Mouse (Mus musculus): Measurements from ENCODE around the gene Gm20388. TPM values are rescaled to one million over a fixed set of nuclear protein-coding genes. Genes with fewer than 3 reads are reported as not detected.
A peak's percentile ranks its signal among the peaks of the same experiment; 100 is the strongest.

Gm20388 gene
- polyA plus RNA-seq, 1 experiment = 18.7 TPM

DNA sequence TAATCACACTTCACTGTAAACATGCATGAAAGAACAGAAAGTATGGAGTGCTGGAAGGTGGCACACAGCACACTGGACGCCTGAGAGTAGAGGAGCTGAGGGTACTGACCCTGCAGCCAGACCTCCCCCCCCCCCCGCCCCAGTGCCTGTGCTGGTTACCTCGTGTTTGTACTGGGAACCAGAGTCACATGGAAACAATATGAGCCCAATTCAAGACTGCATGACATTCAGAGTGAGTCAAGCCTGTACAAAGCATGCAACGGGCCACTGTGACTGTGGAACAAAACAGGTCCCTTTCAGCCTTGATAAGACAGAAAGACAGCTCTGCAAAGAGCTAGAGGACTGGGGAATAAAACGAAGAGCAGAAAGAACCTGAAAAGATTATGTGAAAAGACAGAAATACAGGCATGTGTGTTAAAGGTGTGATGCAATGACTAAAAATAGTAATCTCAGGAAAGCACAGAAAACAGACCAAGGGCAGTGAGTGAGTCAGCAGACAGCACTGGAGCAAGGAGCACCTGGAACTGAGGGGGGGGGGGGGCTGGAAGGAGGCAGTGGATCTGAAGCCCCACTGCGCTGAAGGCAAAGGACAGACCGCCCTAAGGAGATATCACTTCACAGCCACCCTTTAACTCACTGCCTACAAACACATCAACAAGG is 3012.9 kb downstream of the Gm20388 start:
- H3K4me1 ChIP-seq (ENCODE audit: control insufficient read depth, insufficient read depth, low read length) = peaks cover 58% of the 10 kb centered on the region
- DNase-seq = peak in 1 of 2 experiments; percentile 68
- TF ChIP-seq CTCF (IDR thresholded peaks at IDR 0.05; ENCODE audit: borderline replicate concordance, insufficient read depth, low read depth, low read length) (no peak), POLR2A (IDR thresholded peaks at IDR 0.05; ENCODE audit: borderline replicate concordance, insufficient read depth, low read length) (no peak)
- peak overlapping the region; percentile 84 for H3K27ac ChIP-seq (ENCODE audit: insufficient read depth, low read length)
- no peak overlapping the region for H3K4me3 ChIP-seq (replicated peaks; ENCODE audit: insufficient read depth, low read depth, low read length)
- WGBS = 28% methylated on average over 7 of the region's 7 CpGs
- H3K27me3 ChIP-seq (ENCODE audit: control insufficient read depth, insufficient read depth, low read length) = no peaks in the 10 kb centered on the region

DNA sequence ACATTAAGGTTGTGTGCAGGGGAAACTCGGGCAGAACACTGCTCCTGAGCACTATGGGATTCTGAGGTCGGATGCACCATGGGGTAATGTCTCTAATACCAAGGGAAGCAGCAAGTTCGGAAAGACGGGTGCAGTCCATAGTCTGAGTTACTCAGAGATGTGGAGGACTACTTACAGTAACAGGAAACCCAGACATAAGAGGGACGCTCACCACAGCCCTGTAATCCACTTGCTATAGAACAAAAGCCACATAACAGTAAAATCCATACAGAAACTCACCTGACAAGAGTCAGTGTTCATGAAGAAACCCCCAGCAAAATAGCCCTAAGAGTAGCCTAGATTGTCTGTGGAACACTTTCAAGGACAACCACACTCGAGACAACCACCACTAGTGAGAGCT is 3013.4 kb downstream of the Gm20388 start:
- H3K27me3 ChIP-seq (ENCODE audit: control insufficient read depth, insufficient read depth, low read length) = no peaks in the 10 kb centered on the region
- peaks cover 60% of the 10 kb centered on the region for H3K4me1 ChIP-seq (ENCODE audit: control insufficient read depth, insufficient read depth, low read length)
- WGBS = 49% methylated on average over 6 of the region's 6 CpGs
- H3K27ac ChIP-seq (ENCODE audit: insufficient read depth, low read length) = peak overlapping the region; percentile 84
- TF ChIP-seq POLR2A (IDR thresholded peaks at IDR 0.05; ENCODE audit: borderline replicate concordance, insufficient read depth, low read length) = no peak
- TF ChIP-seq CTCF (IDR thresholded peaks at IDR 0.05; ENCODE audit: borderline replicate concordance, insufficient read depth, low read depth, low read length) = no peak
- H3K4me3 ChIP-seq (replicated peaks; ENCODE audit: insufficient read depth, low read depth, low read length) = no peak overlapping the region
- no peak for DNase-seq

DNA sequence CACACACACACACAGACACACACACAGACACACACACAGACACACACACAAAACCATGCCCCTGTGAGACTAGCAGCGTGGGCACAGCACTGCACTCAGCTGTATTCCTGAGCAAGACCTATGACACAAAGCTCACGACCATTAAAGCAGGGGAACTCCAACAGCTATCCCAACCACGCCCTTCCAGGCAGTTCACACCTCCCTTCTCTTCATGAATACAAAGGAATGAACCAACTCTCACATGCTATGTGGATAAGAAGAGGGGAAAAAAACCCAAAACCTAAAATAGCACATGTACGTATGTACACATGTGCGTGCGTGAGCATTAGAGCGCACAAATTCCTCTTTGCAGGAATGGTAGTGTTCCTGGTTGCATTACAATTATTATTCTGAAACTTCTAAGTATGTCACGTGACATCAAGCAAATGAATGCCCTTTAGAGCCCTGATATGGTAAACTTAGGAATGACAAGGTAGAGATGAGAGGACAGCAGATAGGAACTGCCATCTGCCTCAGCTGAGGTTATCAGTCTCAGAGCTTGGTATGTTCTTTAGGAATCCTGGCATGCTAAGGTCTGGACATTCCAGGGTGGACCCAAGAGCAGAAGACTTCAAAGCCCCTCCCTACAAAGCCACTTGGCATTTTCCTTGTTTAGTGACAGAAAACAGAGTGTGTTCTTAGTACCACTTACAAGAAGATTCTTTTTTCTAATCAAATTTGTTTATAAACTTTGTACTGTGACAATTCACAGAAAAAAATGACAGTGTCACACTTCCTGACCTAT is 3015.5 kb downstream of the Gm20388 start:
- Histone ChIP-seq H3K4me3 (replicated peaks; ENCODE audit: insufficient read depth, low read depth, low read length) (no peak overlapping the region), H3K27me3 (ENCODE audit: control insufficient read depth, insufficient read depth, low read length) (no peaks in the 10 kb centered on the region), H3K4me1 (ENCODE audit: control insufficient read depth, insufficient read depth, low read length) (peaks cover 57% of the 10 kb centered on the region), H3K27ac (ENCODE audit: insufficient read depth, low read length) (peak overlapping the region; percentile 57; the same call in 1 of the 2 replicates)
- no peak for DNase-seq
- TF ChIP-seq POLR2A (IDR thresholded peaks at IDR 0.05; ENCODE audit: borderline replicate concordance, insufficient read depth, low read length) = no peak
- TF ChIP-seq CTCF (IDR thresholded peaks at IDR 0.05; ENCODE audit: borderline replicate concordance, insufficient read depth, low read depth, low read length) = no peak
- 89% methylated on average over 8 of the region's 8 CpGs for WGBS

DNA sequence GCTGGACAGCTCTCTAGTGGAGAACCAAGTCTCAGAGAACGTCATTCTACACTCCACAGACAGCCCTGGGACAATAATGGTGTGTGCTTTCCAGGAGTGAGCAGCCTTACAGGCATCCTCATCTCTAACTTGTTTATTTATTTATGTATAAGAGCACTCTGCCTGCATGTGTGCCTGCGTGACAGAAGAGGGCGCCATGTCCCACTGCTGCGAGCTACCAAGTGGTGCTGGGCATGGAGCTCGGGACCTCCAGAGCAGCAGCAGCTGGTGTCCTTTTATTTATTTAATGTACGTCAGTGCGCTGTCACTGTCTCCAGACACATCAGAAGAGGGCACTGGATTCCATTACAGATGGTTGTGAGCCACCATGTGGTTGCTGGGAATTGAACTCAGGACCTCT is 3016.1 kb downstream of the Gm20388 start:
- no peak for DNase-seq
- peak; percentile 32; the same call in 1 of the 2 replicates for TF ChIP-seq CTCF (IDR thresholded peaks at IDR 0.05; ENCODE audit: borderline replicate concordance, insufficient read depth, low read depth, low read length)
- no peak for TF ChIP-seq POLR2A (IDR thresholded peaks at IDR 0.05; ENCODE audit: borderline replicate concordance, insufficient read depth, low read length)
- Histone ChIP-seq H3K4me1 (ENCODE audit: control insufficient read depth, insufficient read depth, low read length) (peaks cover 54% of the 10 kb centered on the region), H3K27me3 (ENCODE audit: control insufficient read depth, insufficient read depth, low read length) (no peaks in the 10 kb centered on the region), H3K27ac (ENCODE audit: insufficient read depth, low read length) (peak overlapping the region; percentile 57; the same call in 1 of the 2 replicates), H3K4me3 (replicated peaks; ENCODE audit: insufficient read depth, low read depth, low read length) (no peak overlapping the region)
- WGBS = 91% methylated on average over 7 of the region's 7 CpGs

DNA sequence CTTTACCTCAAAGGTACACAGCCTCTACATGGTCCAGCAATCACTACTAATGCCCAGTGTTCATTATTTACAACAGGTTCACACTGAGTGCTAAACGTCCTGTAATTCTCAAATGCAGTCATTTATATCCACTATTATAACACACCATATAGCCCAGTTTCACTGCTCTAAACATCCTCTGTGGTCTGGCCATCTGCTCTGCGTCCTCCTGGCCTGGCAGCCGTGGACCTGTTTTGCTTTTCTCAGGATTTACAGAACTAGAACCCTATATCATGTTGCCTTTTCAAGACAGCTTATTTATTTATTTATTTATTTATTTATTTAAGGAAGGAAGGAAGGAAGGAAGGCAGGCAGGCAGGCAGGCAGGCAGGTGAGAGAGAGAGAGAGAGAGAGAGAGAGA is 3017.2 kb downstream of the Gm20388 start:
- no peak for TF ChIP-seq POLR2A (IDR thresholded peaks at IDR 0.05; ENCODE audit: borderline replicate concordance, insufficient read depth, low read length)
- DNase-seq = peak in 1 of 2 experiments; percentile 70
- H3K27ac ChIP-seq (ENCODE audit: insufficient read depth, low read length) = peak overlapping the region; percentile 63; the same call in 1 of the 2 replicates
- no peaks in the 10 kb centered on the region for H3K27me3 ChIP-seq (ENCODE audit: control insufficient read depth, insufficient read depth, low read length)
- no peak overlapping the region for H3K4me3 ChIP-seq (replicated peaks; ENCODE audit: insufficient read depth, low read depth, low read length)
- H3K4me1 ChIP-seq (ENCODE audit: control insufficient read depth, insufficient read depth, low read length) = peaks cover 62% of the 10 kb centered on the region
- 5% methylated on average over 3 of the region's 3 CpGs for WGBS

DNA sequence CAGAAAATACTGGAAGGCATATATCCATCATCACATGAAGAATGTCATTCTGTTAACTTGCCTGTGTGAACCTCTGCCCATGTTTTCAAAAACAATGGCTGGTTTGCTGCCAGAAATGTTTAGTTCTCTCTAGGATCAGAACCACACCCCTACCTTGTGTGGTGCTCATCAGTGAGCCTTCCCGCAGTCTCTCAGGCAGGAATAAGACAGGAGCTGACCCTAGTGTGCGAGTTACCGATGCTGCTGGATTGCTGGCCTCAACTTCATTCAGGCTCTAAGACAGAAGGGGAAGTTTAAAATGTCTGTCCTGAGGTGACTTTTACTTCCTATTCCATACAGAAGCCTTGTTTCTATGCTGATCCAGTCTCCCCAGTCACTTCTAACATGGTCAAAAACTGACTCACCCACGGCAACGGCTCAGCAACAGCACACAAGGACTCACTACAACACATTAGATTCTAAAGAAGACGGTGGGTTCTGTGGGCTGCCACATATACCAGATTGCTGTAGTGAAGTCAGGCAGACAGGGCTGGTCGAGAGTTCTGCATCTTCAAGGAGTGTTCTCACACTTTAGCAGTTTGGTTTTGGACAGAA is 3018.1 kb downstream of the Gm20388 start:
- H3K27ac ChIP-seq (ENCODE audit: insufficient read depth, low read length) = peak overlapping the region; percentile 37; the same call in 1 of the 2 replicates
- WGBS = 57% methylated on average over 7 of the region's 7 CpGs
- TF ChIP-seq POLR2A (IDR thresholded peaks at IDR 0.05; ENCODE audit: borderline replicate concordance, insufficient read depth, low read length) (no peak), CTCF (IDR thresholded peaks at IDR 0.05; ENCODE audit: borderline replicate concordance, insufficient read depth, low read depth, low read length) (no peak)
- H3K4me1 ChIP-seq (ENCODE audit: control insufficient read depth, insufficient read depth, low read length) = peaks cover 59% of the 10 kb centered on the region
- H3K27me3 ChIP-seq (ENCODE audit: control insufficient read depth, insufficient read depth, low read length) = no peaks in the 10 kb centered on the region
- DNase-seq = no peak
- H3K4me3 ChIP-seq (replicated peaks; ENCODE audit: insufficient read depth, low read depth, low read length) = no peak overlapping the region

DNA sequence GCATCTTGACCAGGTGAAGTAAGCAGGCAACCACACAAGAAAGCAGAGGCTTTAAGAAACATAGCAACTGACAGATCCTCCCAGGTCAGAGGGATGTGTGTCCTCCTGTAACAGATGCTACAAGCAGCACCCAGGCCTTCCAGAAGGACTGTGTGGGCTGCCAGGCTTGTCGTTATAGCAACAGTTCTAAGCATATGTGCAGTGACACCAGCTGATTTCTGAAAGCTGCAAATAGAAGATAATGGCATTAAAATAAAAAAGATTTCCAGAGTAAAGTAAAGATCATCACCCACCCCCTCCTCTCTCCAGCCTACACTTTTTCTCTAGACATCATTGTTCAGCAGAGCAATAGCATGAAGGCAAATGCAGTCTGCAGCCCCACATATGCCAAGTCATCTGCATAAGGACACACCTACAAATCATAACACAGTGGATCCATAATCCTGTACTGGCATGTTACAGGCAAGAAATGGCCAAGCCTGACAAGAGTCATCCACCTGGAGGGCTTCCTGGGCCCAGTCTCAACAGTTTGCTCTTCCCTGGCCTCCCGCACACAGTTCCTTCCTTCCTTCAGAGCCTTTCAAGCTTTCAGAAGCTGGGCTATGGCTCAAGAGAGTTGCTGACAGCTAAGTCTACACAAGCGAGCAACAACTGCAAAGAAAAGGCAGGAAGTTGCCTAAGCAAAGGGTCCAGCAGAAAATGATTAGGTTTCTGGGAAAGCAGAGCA is 3021.4 kb downstream of the Gm20388 start:
- peak in 1 of 2 experiments; percentile 64 for DNase-seq
- 38% methylated on average over 3 of the region's 3 CpGs for WGBS
- H3K27ac ChIP-seq (ENCODE audit: insufficient read depth, low read length) = peak overlapping the region; percentile 84
- no peaks in the 10 kb centered on the region for H3K27me3 ChIP-seq (ENCODE audit: control insufficient read depth, insufficient read depth, low read length)
- H3K4me3 ChIP-seq (replicated peaks; ENCODE audit: insufficient read depth, low read depth, low read length) = no peak overlapping the region
- H3K4me1 ChIP-seq (ENCODE audit: control insufficient read depth, insufficient read depth, low read length) = peaks cover 61% of the 10 kb centered on the region
- no peak for TF ChIP-seq CTCF (IDR thresholded peaks at IDR 0.05; ENCODE audit: borderline replicate concordance, insufficient read depth, low read depth, low read length)
- TF ChIP-seq POLR2A (IDR thresholded peaks at IDR 0.05; ENCODE audit: borderline replicate concordance, insufficient read depth, low read length) = no peak
